Mouse (Mus musculus) hindbrain, postnatal 0 days (tissue): Measurements from ENCODE around the gene Slc36a1. TPM values are rescaled to one million over a fixed set of nuclear protein-coding genes. Genes with fewer than 3 reads are reported as not detected.
A peak's percentile ranks its signal among the peaks of the same experiment; 100 is the strongest.

Experiments
- ATAC-seq: fragments of 200-750 bp; cut with Nextera tagmentation; 2 replicates; pipeline ENCODE4 v1.8.0; 2017; ENCODE audit warnings: mild to moderate bottlenecking, moderate TSS enrichment, moderate library complexity
- DNase-seq: peaks from one replicate; pipeline ENCODE4 v3.0.0-alpha.2; 2015; ENCODE audit warnings: low spot score
- H3K27ac ChIP-seq: fragments of 300-500 bp; sonication (generic); 2 replicates; pipeline ENCODE4 v1.5.1; 2014; ENCODE audit warnings: mild to moderate bottlenecking
- H3K27me3 ChIP-seq: fragments of 300-500 bp; sonication (generic); 2 replicates; pipeline ENCODE4 v1.6.1; 2014; ENCODE audit warnings: low read length, mixed read lengths; ENCODE audit not compliant: insufficient read depth
- H3K36me3 ChIP-seq: fragments of 300-500 bp; sonication (generic); 2 replicates; pipeline ENCODE4 v1.6.1; 2014; ENCODE audit warnings: low read length, mixed read lengths; ENCODE audit not compliant: insufficient read depth
- H3K4me1 ChIP-seq: fragments of 300-500 bp; sonication (generic); 2 replicates; pipeline ENCODE4 v1.6.1; 2014; ENCODE audit warnings: antibody characterized with exemption, low read length, mixed read lengths; ENCODE audit not compliant: insufficient read depth
- H3K4me2 ChIP-seq: fragments of 300-500 bp; sonication (generic); 2 replicates; pipeline ENCODE4 v1.6.1; 2014; ENCODE audit warnings: low read depth, mild to moderate bottlenecking, low read length, moderate library complexity, mixed read lengths
- H3K4me3 ChIP-seq: fragments of 300-500 bp; sonication (generic); 2 replicates; pipeline ENCODE4 v1.5.1; 2014; ENCODE audit warnings: low read length
- H3K9ac ChIP-seq: fragments of 300-500 bp; sonication (generic); replicated peaks from 2 replicates; pipeline ENCODE4 v1.6.1; 2014; ENCODE audit warnings: mild to moderate bottlenecking, low read length, moderate library complexity, mixed read lengths
- H3K9me3 ChIP-seq: fragments of 300-500 bp; sonication (generic); 2 replicates; pipeline ENCODE4 v1.6.1; 2016; ENCODE audit warnings: low read length, mixed read lengths
- CTCF ChIP-seq: IDR thresholded peaks from 2 replicates; pipeline ENCODE4 v1.5.1; 2016; ENCODE audit warnings: antibody characterized with exemption, control low read depth, low read depth
- WGBS: fragments of 180-500 bp; shearing (Covaris S2); extraction: QIAGEN DNeasy Blood & Tissue Kit; methylation state at CpG from one replicate; pipeline ENCODE4 v1.1.7; 2014; 5-methylcytosine and 5-hydroxymethylcytosine counted together
- polyA plus RNA-seq: library from polyadenylated mRNA; unstranded; fragments of >200 nt; fragmentation: Nextera tagmentation; extraction: Ambion mirVana; gene quantifications from 2 replicates; pipeline ENCODE4 v1.2.1, GENCODE M21; 2015
- total RNA-seq: library from RNA; depleted of rRNA; stranded (reverse); fragments of >200 nt; gene quantifications from 2 replicates; pipeline ENCODE4 v1.2.3, GENCODE M21; 2014; rRNA removed

The Slc36a1 gene
- total and polyA plus RNA-seq, 2 experiments from 2014 or later = 3.8 to 37.3 TPM

DNA sequence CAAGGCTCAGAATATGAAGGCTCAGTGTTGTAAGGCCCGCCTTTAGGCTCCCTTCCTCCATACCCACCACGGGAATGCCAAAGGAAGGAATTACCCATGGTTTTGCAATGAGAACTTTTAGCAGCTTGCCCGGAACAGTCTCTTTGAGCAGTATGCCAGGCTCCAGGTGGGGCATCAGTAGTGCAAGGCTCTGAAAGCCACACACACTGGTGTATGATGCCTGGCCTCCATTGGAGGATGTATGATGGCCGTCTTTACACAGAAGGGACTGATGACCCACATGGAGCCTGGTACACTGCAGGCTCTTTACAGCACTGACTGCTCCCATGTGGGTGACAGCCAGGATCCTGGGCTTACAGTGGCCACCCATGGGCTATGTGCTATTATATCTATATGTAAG, 57.0 kb downstream of the Slc36a1 start:
- ATAC-seq = no peak

GRCm38 (mm10) chr11:55262000-55262399, 57.9 kb downstream of the Slc36a1 start:
- 38% methylated on average over 5 of the region's 5 CpGs for WGBS
- 0 out of 2 replicates have a peak, but pooled peaks cover 7% of the 10 kb centered on the region for H3K4me1 ChIP-seq

More for the DNA sequence above, 57.0 kb downstream of the Slc36a1 start:
- H3K4me1 ChIP-seq = 0 out of 2 replicates have a peak, but pooled peaks cover 7% of the 10 kb centered on the region
- DNase-seq = no peak
- no peak overlapping the region for H3K9ac ChIP-seq
- no peaks in the 10 kb centered on the region for H3K9me3 ChIP-seq
- H3K27me3 ChIP-seq = no peaks in the 10 kb centered on the region
- H3K27ac ChIP-seq = no peak overlapping the region
- no peak for TF ChIP-seq CTCF
- H3K4me3 ChIP-seq = no peak overlapping the region
- 87% methylated on average over 4 of the region's 4 CpGs for WGBS
- H3K4me2 ChIP-seq = no peak overlapping the region
- H3K36me3 ChIP-seq = no peaks in the 10 kb centered on the region

DNA sequence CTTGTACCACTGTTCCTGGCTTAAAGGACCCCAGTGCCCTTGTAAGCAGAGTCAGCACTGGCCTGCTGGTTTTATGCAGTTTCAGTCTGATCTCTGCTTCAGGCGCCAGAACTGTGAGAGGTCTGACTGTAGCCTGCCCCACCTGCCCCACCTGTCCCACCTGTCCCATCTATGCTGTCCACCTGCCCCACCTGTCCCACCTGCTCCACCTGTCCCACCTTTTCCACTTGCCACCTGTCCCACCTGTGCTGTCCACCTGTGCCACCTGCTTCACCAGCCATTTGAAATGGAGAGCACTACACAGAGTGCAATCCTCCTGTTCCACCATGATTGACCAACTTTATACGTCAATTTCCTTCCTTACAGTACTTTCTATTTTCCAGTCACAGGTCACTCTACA, 60.2 kb downstream of the Slc36a1 start:
- Histone ChIP-seq H3K4me2 (no peak overlapping the region), H3K9ac (no peak overlapping the region), H3K27me3 (no peaks in the 10 kb centered on the region), H3K4me3 (no peak overlapping the region), H3K27ac (no peak overlapping the region), H3K9me3 (no peaks in the 10 kb centered on the region), H3K36me3 (no peaks in the 10 kb centered on the region), H3K4me1 (0 out of 2 replicates have a peak, but pooled peaks cover 7% of the 10 kb centered on the region)
- no peak for TF ChIP-seq CTCF
- 96% methylated on average over 2 of the region's 2 CpGs for WGBS
- ATAC-seq = no peak
- no peak for DNase-seq

More at GRCm38 (mm10) chr11:55262000-55262399, 57.9 kb downstream of the Slc36a1 start:
- H3K9me3 ChIP-seq = no peaks in the 10 kb centered on the region
- ATAC-seq (peak; percentile 88), DNase-seq (peak; percentile 78)
- H3K27me3 ChIP-seq = no peaks in the 10 kb centered on the region
- no peak overlapping the region for H3K9ac ChIP-seq
- H3K4me3 ChIP-seq = no peak overlapping the region
- no peaks in the 10 kb centered on the region for H3K36me3 ChIP-seq
- H3K27ac ChIP-seq = no peak overlapping the region
- peak; percentile 33 for TF ChIP-seq CTCF
- no peak overlapping the region for H3K4me2 ChIP-seq

DNA sequence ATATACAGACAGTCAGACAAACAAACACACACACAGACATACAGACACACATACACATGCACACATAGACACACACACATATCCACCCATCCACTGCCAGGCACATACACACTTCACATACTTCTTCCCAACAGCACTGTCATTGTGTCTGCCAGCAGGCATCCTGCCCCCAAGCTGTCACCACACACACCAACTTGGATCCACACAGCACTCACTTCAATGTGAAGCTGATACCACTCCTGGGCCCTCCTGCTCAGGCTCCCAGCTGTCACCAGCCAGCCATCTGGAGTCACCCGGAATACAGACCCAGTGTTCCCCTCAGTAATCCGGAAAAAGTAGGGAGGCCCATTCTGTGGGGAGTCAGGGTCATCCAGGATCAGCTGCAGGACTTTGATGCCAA, 61.5 kb downstream of the Slc36a1 start:
- H3K4me2 ChIP-seq = no peak overlapping the region
- 37% methylated on average over 2 of the region's 2 CpGs for WGBS
- TF ChIP-seq CTCF = peak; percentile 3; the same call in 1 of the 2 replicates

GRCm38 (mm10) chr11:55268580-55268979, 64.4 kb downstream of the Slc36a1 start:
- no peak overlapping the region for H3K9ac ChIP-seq
- no peak for TF ChIP-seq CTCF
- H3K4me3 ChIP-seq = no peak overlapping the region
- 91% methylated on average over 6 of the region's 6 CpGs for WGBS
- H3K27me3 ChIP-seq = no peaks in the 10 kb centered on the region
- no peaks in the 10 kb centered on the region for H3K36me3 ChIP-seq
- no peaks in the 10 kb centered on the region for H3K4me1 ChIP-seq
- DNase-seq (no peak), ATAC-seq (no peak)
- no peak overlapping the region for H3K4me2 ChIP-seq
- no peak overlapping the region for H3K27ac ChIP-seq
- no peaks in the 10 kb centered on the region for H3K9me3 ChIP-seq

More for the DNA sequence above, 61.5 kb downstream of the Slc36a1 start:
- no peaks in the 10 kb centered on the region for H3K27me3 ChIP-seq
- H3K9me3 ChIP-seq = no peaks in the 10 kb centered on the region
- no peaks in the 10 kb centered on the region for H3K36me3 ChIP-seq
- H3K9ac ChIP-seq = no peak overlapping the region
- H3K27ac ChIP-seq = no peak overlapping the region
- H3K4me3 ChIP-seq = no peak overlapping the region
- DNase-seq (peak; percentile 18), ATAC-seq (0 out of 2 replicates have a peak, but pooled peaks have one; percentile 35)
- H3K4me1 ChIP-seq = 0 out of 2 replicates have a peak, but pooled peaks cover 7% of the 10 kb centered on the region

GRCm38 (mm10) chr11:55274756-55275155, 70.6 kb downstream of the Slc36a1 start:
- 66% methylated on average over 6 of the region's 6 CpGs for WGBS
- TF ChIP-seq CTCF = no peak
- H3K9ac ChIP-seq = no peak overlapping the region
- no peaks in the 10 kb centered on the region for H3K9me3 ChIP-seq
- H3K27ac ChIP-seq = no peak overlapping the region
- H3K4me2 ChIP-seq = no peak overlapping the region
- no peaks in the 10 kb centered on the region for H3K27me3 ChIP-seq
- peaks cover 4% of the 10 kb centered on the region; the same call in 1 of the 2 replicates for H3K4me1 ChIP-seq
- no peak overlapping the region for H3K4me3 ChIP-seq
- DNase-seq = no peak
- no peaks in the 10 kb centered on the region for H3K36me3 ChIP-seq
- no peak for ATAC-seq

Other genes with a start within 250 kb of the Slc36a1 start
- gene Tnip1, start 241.4 kb upstream of the Slc36a1 start, total RNA-seq = 15.3 and 16.7 TPM in 2 replicates
- 17.1 and 19.8 TPM in 2 replicates for gene Tnip1, start 241.4 kb upstream of the Slc36a1 start, polyA plus RNA-seq
- gene Anxa6, start 170.9 kb upstream of the Slc36a1 start, total RNA-seq = 83.2 and 86.0 TPM in 2 replicates
- 71.3 and 74.8 TPM in 2 replicates for gene Anxa6, start 170.9 kb upstream of the Slc36a1 start, polyA plus RNA-seq
- gene Ccdc69, start 126.2 kb upstream of the Slc36a1 start, total RNA-seq = 0.65 TPM in 1 of 2 replicates, not detected in the other
- 0.56 and 0.78 TPM in 2 replicates for gene Ccdc69, start 126.2 kb upstream of the Slc36a1 start, polyA plus RNA-seq
- 45.2 and 48.9 TPM in 2 replicates for gene Gm2a, start 106.2 kb upstream of the Slc36a1 start, total RNA-seq
- 67.8 and 72.1 TPM in 2 replicates for gene Gm2a, start 106.2 kb upstream of the Slc36a1 start, polyA plus RNA-seq
- not detected in 2 replicates for gene Slc36a3, start 52.6 kb upstream of the Slc36a1 start, total RNA-seq
- gene Slc36a3, start 52.6 kb upstream of the Slc36a1 start, polyA plus RNA-seq = not detected in 2 replicates
- gene Slc36a2, start 19.3 kb upstream of the Slc36a1 start, total RNA-seq = 0.36 and 0.84 TPM in 2 replicates
- 0.78 and 0.94 TPM in 2 replicates for gene Slc36a2, start 19.3 kb upstream of the Slc36a1 start, polyA plus RNA-seq
- 17.6 and 21.0 TPM in 2 replicates for gene Fat2, start 132.2 kb downstream of the Slc36a1 start, total RNA-seq
- 0.78 and 0.88 TPM in 2 replicates for gene Fat2, start 132.2 kb downstream of the Slc36a1 start, polyA plus RNA-seq
- gene Sparc, start 218.8 kb downstream of the Slc36a1 start, total RNA-seq = 303 and 356 TPM in 2 replicates
- 794 and 832 TPM in 2 replicates for gene Sparc, start 218.8 kb downstream of the Slc36a1 start, polyA plus RNA-seq